Mouse (Mus musculus) lung, postnatal 36 days (tissue): Measurements from ENCODE around the gene Gtf3c1.

Experiments used
- DNase-seq: peaks from one replicate; pipeline ENCODE4 v3.0.0; 2022; ENCODE audit warnings: mixed read lengths

The Gtf3c1 gene

GRCm38 (mm10) chr7:125615453-125615852 lies 92.1 kb downstream of the Gtf3c1 start:
- no peak for DNase-seq

DNA sequence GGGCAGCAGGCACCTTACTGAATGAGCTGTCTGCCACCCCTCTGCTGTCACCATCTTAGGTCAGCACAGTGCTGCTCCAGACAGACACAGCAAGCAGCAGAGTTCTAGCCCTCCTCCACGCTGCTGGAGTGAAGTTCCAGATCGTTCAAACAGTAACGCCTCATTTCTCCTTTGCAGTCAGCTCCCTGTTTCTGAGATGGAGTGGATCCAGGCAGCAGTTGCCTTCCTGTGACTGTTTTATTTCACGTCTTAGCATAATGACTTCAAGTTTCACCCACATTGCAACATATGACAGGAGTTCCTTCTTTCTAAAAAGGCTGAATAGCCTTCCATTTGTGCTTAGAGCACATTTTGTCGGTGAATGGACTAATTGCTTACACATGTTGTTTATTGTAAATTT lies 94.0 kb downstream of the Gtf3c1 start:
- no peak for DNase-seq

DNA sequence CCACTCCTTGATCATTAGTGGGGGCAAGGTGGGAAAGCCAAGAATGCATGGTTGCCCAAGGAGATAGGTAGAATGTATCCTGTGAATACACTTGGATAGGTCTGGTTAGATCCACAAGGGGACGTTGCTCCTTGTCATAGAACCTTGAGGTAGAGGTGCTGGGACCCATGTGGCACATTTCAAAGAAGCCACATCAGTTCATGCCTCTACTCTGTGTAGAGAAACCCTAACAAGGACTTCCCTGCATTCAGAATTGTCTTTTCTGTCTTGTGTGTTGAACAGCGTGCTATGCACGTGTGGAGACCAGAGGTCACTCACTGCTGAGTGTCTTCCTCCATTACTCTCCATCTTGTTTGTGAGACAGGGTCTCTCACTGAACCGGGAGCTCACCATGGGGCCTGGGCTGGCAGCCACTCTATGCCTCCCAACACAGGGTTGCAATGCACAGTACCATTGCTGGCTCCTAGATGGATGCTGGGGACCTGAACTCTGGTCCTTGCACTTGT lies 99.3 kb downstream of the Gtf3c1 start:
- no peak for DNase-seq

GRCm38 (mm10) chr7:125607384-125608182 lies 100.0 kb downstream of the Gtf3c1 start:
- no peak for DNase-seq

DNA sequence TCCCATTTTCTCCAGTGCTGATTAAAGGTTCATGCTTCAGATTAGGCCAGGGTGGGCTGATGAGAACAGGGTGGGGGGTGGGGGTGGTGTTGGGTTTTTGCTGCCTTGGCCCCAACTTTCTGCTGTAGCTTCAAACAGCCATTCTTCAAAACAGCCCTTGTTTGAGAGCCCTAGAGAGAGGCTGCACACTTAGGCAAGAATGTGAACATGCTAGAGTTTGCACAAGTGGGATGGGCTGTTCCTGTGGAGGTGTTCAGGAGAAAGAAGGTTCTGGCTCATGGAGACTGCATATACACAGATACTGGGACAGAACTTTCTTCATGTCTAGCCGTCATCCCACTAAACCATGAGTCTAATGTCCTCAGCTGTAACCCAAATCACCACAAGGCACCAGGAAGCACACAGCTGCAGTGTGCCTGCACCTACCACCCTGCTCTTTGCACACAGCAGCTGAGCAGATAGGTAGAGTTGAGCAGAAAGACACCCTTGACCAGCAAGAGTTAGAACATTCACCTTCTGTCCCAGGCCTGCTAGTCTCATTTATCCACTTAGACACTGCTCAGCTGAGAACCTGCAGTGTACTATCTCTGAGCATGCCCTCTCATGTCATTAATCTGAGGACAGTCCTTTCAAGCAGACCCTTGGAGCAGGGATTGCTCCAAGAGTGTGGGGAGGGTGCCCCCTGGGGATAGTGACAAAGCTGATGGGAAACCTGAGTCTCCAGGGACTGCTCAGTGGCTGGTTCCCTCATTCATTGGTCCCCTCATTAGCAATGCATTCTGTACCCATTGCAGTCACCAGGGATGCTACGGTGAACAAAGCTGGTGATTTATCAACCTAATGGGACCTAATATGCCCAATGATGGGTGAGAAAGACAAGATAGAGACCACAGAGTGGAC lies 101.1 kb downstream of the Gtf3c1 start:
- DNase-seq: peak; percentile 59

GRCm38 (mm10) chr7:125605725-125606139 lies 101.8 kb downstream of the Gtf3c1 start:
- DNase-seq: peak; percentile 56

- no peak for DNase-seq
These were observed 102.9 kb downstream of the Gtf3c1 start for GRCm38 (mm10) chr7:125604362-125605319.

DNA sequence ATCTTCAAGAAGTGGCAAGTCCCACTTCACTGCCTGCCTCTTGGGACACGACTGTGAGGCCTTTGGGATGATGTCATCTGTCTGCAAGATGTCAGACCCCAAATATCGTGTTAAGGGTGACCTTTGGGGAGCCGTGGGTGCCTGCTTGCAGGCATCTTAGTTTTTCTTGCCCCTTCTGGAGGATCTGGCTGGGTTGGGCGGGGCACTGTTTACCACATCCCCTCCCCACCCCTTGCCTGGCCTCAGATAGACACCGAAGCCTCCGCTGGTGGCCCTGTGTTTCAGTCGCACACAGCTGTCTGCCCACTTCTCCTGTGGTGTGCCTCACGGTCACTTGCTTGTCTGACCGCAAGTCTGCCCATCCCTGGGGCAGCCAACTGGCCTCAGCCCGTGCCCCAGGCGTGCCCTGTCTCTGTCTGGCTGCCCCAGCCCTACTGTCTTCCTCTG lies 104.4 kb downstream of the Gtf3c1 start, which contains the start of gene Il21r:
Il21r (plus strand) TSS at position 245 of the 447 bp plus-strand sequence.
- DNase-seq: peak; percentile 57

- DNase-seq: no peak
These were observed 105.6 kb downstream of the Gtf3c1 start for GRCm38 (mm10) chr7:125601821-125602448.

GRCm38 (mm10) chr7:125601280-125601670 lies 106.3 kb downstream of the Gtf3c1 start:
- DNase-seq: no peak

DNA sequence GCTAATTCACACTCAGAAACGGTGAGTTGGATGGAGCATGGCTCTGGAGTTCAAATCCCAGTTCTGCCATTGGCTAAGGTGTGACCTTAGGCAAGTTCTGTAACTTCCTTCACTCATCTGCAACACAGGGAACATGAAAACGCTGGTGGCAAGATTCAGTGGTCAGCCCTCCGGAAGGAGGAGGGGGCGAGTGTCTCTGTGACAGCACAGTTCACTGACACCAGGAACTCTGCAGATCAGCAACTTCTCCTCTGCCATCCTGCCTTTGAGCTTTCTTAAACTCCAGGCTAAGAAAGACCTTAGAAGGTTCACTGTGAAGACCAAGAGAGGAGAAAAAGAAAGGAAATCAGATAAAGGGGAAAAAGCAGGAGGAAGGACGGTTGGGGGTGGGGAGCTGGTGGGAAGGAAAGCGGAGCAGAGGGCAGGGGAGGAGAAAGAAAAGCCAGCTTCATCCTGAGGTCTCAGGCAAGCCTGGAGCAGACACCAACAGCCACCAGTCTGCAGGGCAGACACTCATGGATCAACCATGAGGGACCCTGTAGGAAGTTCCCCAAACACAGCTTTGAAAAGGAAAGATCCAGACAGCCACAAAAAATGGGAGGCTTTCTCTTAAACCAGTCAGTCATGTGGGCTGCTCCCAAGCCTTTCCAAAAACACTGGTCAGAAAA lies 106.8 kb downstream of the Gtf3c1 start:
- DNase-seq: no peak

DNA sequence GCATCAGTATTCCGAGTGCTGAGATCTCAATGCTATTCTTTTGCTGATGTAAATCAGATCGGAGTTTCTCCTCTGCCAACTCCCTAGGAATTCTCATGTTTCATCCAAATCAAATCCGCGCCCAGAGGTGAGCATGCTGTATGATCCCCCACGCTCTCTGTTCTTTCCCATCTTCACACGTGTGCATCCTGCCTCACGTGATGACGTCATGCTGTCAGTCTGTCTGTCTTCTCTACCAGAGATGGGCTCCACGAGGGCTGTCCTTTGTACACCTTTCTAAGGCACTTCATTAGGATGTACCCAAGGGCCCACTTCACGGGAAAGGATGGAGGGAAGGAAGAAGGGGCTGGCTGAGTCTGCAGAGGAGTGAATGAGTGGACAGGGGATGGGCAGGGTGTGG lies 107.4 kb downstream of the Gtf3c1 start:
- no peak for DNase-seq

DNA sequence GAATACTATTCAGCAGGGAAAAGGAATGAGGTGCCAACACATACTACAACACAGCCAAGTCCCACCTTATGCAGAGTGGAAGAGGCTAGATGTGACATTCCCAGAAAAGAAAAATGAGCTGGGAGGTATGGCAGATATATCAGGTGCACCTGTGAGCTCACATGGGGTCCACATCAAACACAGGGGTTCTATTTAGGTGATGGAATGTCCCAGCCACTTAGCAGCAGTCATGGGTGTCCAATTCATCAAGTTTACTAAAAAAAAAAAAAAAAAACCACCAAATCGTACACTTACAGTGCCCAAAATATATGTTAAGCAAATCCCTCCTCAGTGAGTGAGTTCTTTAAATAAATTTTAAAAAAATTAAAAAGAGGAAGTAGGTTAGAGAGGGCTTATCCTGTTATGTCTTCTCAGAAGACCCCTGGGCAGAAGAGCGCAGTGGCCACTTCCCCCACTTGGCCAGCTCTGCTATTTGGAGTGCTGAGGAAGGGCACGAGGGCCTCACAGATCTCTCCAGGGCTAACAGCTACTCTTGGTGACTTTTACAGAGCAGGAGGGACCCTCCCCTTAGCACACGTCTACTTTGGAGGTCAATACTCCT lies 108.1 kb downstream of the Gtf3c1 start:
- DNase-seq: no peak

DNA sequence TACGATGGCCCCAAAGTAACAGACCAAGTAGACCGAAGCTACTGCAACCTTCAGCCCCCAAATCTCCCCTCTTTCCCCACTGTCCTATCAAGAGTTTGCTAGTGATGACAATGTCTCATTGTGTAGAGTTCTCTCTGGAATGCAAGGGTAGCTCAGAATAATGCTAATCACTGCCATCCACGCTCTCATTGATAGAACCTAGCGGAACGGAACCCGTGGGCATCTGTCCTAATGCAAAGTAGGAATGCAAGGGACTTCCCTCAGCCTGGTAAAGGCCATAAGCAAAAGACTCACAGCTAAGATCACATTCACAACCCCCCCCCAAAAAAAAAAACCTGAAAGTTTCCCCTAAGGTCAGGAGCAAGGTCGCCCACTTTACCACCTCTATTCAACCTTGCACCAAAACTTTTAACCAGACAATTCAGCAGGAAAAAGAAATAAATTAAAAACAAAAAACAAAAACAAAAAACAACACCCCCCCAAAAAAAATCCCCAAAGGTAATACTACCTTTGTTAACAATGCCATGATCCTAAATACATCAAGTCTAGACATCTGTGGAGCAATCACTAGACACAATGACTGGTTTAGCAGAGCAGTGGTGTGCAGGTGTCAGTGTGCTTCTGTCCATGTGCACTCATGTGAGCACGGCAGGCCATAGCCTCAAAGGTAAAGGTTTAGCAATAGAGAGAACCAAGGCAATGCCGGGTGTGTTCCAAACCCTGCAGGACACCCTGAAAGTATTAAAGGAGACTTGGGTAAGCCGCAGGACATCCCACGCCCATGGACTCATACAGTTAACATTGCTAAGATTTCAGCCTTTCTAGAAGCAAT lies 109.8 kb downstream of the Gtf3c1 start:
- no peak for DNase-seq

DNA sequence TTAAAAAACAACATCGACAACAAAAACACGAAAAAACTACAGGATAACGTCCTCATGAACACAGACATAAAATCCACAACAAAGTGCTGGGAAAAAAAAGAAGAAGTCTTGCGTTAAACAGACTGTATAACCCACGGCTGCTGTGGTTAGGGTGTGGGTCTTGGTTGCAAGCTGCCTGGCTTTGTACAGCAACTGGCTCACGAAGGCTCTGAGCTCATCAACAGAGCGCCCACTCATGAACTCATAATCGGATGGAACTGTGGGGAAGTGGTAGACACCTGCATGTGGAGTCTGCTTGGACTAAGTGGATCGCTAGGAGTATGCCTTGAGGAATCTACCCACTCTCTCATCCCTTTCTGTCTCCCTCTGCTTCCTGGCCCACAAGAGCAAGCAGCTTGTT lies 110.5 kb downstream of the Gtf3c1 start:
- DNase-seq: peak; percentile 54

DNA sequence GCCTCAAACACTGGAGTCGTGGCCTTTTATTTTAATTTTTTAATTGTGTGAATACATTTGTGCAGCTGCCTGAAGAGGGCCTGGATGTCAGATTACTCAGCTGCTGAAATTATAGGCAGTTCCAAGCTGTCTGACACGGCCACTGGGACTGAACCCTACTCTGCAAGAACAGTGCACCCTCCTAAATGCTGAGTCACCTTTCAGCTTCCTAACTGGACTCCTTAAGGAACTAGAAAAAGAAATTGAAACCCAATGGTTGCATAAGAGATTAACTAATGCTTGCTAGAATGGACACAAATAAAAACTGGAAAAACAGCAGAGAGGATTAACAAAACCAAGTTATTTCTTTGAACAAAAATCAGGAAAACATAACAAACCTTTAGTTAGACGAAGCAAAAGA lies 111.2 kb downstream of the Gtf3c1 start:
- peak; percentile 67 for DNase-seq

DNA sequence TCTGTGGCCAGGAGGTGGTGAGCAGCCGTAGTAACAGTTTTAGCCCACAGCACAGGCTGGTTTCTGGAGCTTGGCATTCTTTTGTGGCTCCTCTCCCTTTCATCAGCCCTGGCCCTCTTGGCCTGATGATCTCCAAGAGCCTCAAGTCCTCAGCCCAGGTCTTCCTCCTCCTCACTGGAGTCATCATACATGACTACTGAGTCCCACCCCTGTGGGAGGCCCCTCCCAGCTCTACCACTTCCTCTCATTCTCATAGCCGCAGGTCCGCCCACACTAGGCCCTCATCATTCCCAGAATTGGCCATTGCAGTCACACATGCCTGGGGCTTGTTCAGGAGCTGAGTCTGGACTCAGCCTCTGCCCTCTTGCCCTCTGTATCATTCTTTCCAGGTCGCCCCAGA lies 113.7 kb downstream of the Gtf3c1 start:
- DNase-seq: peak; percentile 81
